In genomic region chr7:43277401-43277800, GRCm38 (mm10) we compare ENCODE assay signal across 24 mouse cellular contexts. TPM values are rescaled to one million over a fixed set of nuclear protein-coding genes. Genes with fewer than 3 reads are reported as not detected.
DNase-seq lines count a peak whose midpoint lies in the region; TF ChIP-seq lines count a peak whose summit lies in the region.
"Had no signal": no experiment of that assay in that cellular context is flagged by ENCODE, and none has a peak within 500 bp of the region (broad histone marks: within the 10 kb centered on the region; RNA-seq: fewer than 3 reads in every experiment).

No protein-coding gene starts in this region.

- no peaks in the 10 kb centered on the region for H3K36me3 ChIP-seq in heart, embryonic 10.5 days
- H3K36me3 ChIP-seq: embryonic facial prominence, embryonic 12.5 days; heart, embryonic 13.5 days; liver, embryonic 15.5 days; lung, embryonic 15.5 days; midbrain, embryonic 15.5 days; neural tube, embryonic 13.5 days had no signal

- H3K27me3 ChIP-seq in heart, embryonic 10.5 days (ENCODE audit: insufficient read depth, poor library complexity, severe bottlenecking): no peaks in the 10 kb centered on the region
- H3K27me3 ChIP-seq: embryonic facial prominence, embryonic 12.5 days; forebrain, embryonic 13.5 days; heart, embryonic 13.5 days; liver, embryonic 15.5 days; lung, embryonic 15.5 days; midbrain, embryonic 15.5 days; neural tube, embryonic 13.5 days had no signal

- H3K4me3 ChIP-seq in heart, embryonic 10.5 days: no peak overlapping the region
- H3K4me3 ChIP-seq: embryonic facial prominence, embryonic 12.5 days; erythroblast, embryonic 14.5 days; forebrain, embryonic 13.5 days; heart, embryonic 13.5 days; liver, embryonic 15.5 days; lung, embryonic 15.5 days; midbrain, embryonic 15.5 days; neural tube, embryonic 13.5 days had no signal

- intact Hi-C loops in heart, postnatal 25 days (cut with DNase I): no loop called here

- 62% methylated on average over 5 of the region's 5 CpGs for WGBS in heart, embryonic 10.5 days

- no peak for TF ChIP-seq POLR2A in brain, embryonic 14.5 days (IDR thresholded peaks at IDR 0.05; ENCODE audit: borderline replicate concordance, extremely low read depth, insufficient read depth, insufficient read length, poor library complexity, severe bottlenecking)

- H3K27ac ChIP-seq in heart, embryonic 10.5 days: no peak overlapping the region
- H3K27ac ChIP-seq: embryonic facial prominence, embryonic 12.5 days; forebrain, embryonic 13.5 days; heart, embryonic 13.5 days; liver, embryonic 15.5 days; lung, embryonic 15.5 days; midbrain, embryonic 15.5 days; neural tube, embryonic 13.5 days had no signal

- no peaks in the 10 kb centered on the region for H3K4me1 ChIP-seq in heart, embryonic 10.5 days
- H3K4me1 ChIP-seq: embryonic facial prominence, embryonic 12.5 days; forebrain, embryonic 13.5 days; heart, embryonic 13.5 days; liver, embryonic 15.5 days; lung, embryonic 15.5 days; midbrain, embryonic 15.5 days; neural tube, embryonic 13.5 days had no signal

- TF ChIP-seq CTCF in brain, embryonic 14.5 days (IDR thresholded peaks at IDR 0.05; ENCODE audit: borderline replicate concordance, extremely low read depth, insufficient read depth, insufficient read length): no peak

- DNase-seq in heart, adult 8-10 months (ENCODE audit: low spot score): peak; percentile 19
- DNase-seq in heart, embryonic 10.5 days (ENCODE audit: low spot score): no peak
- peak; percentile 19 for DNase-seq in kidney, postnatal 10 days
- DNase-seq in kidney, adult 9 months: no peak
- peak; percentile 0 for DNase-seq in brain, embryonic 14.5 days (ENCODE audit: low read depth)
- DNase-seq in heart, postnatal 25 days (ENCODE audit: low spot score): peak; percentile 5
- no peak for DNase-seq in thymus, postnatal 14 days
- DNase-seq: cerebellum, adult 11-12 months; cerebellum, postnatal 14 days; gastrocnemius, postnatal 36 days; layer of hippocampus, postnatal 36 days; liver; lung, postnatal 36 days; retina, postnatal 1 day; right cerebral cortex, postnatal 25 days; spleen, adult 18-20 months had no signal

- H3K9me3 ChIP-seq in heart, embryonic 10.5 days: no peaks in the 10 kb centered on the region
- H3K9me3 ChIP-seq: embryonic facial prominence, embryonic 12.5 days; liver, embryonic 15.5 days; lung, embryonic 15.5 days had no signal

RNA-seq across cellular contexts. Expression of gene Zfp715, which starts 35.7 kb away (rescaled TPM):
- total RNA-seq in heart, adult 8-10 months (2022): 10 to 100 TPM; 14.9 to 16.4 (median 15.7) TPM
- polyA plus RNA-seq in heart, embryonic 10.5 days (2016; fragmentation: Nextera tagmentation; extraction: Ambion mirVana): 9.1 and 9.5 TPM in 2 replicates
- polyA plus RNA-seq in brain, embryonic 14.5 days (2012; rRNA removed): 13.1 and 16.9 TPM in 2 replicates
- 10 to 100 TPM; 17.3 to 18.4 TPM for total RNA-seq in heart, postnatal 25 days (2021)

Comparison
In these comparisons a context has a peak if more than half of its experiments do, and no peak if none do; other contexts are left out.
1. DNase-seq: peak in heart, adult 8-10 months (single experiment), kidney, postnatal 10 days (single experiment), brain, embryonic 14.5 days (single experiment) and heart, postnatal 25 days (single experiment); none in heart, embryonic 10.5 days (single experiment), kidney, adult 9 months (single experiment) and thymus, postnatal 14 days (single experiment).